Mouse (Mus musculus) neutrophil, adult 59 days (primary cell): ENCODE results near the gene Gpr61. TPM values are rescaled to one million over a fixed set of nuclear protein-coding genes. Genes with fewer than 3 reads are reported as not detected.

Source experiments
- total RNA-seq, 2 experiments: library from RNA; stranded (reverse); gene quantifications; 1 replicate in 1 of 2; 2 replicates in 1 of 2; pipeline ENCODE4 v1.2.4; 2023

Gene Gpr61
- total RNA-seq, result under 1 TPM in 1 of 2 experiments, not detected in 1; 0.11 TPM

GRCm38 (mm10) chr3:108154656-108155055, at the start of gene Gpr61:
TSS of gene Gpr61 (minus strand) at chr3:108154882.

GRCm38 (mm10) chr3:108200329-108201323, 45.9 kb upstream of the Gpr61 start, which contains the start of gene Cyb561d1:
TSS of gene Cyb561d1 (minus strand) at chr3:108201212.

GRCm38 (mm10) chr3:108186098-108187047, 31.7 kb upstream of the Gpr61 start, which contains the start of gene Amigo1:
TSS of gene Amigo1 (plus strand) at chr3:108186335.

GRCm38 (mm10) chr3:108145534-108146445, 8.9 kb downstream of the Gpr61 start, which contains the start of gene Gnai3:
TSS of gene Gnai3 (minus strand) at chr3:108146146.

Other genes starting within 250 kb of the Gpr61 start
- 1 to 10 TPM in 1 of 2 experiments, under 1 TPM in 1; 0.64 to 1.3 TPM for gene Gstm7, start 223.1 kb downstream of the Gpr61 start, total RNA-seq
- not detected for gene Gstm6, start 211.1 kb downstream of the Gpr61 start, total RNA-seq
- gene Gstm3, start 185.6 kb downstream of the Gpr61 start, total RNA-seq, result not detected
- gene Gstm2, start 168.4 kb downstream of the Gpr61 start, total RNA-seq, result not detected
- 100 to 1,000 TPM; 114 to 139 TPM for gene Gstm1, start 136.9 kb downstream of the Gpr61 start, total RNA-seq
- 1 to 10 TPM; 5.0 to 5.2 TPM for gene Gstm4, start 110.0 kb downstream of the Gpr61 start, total RNA-seq
- 10 to 100 TPM; 56.8 to 68.1 TPM for gene Ampd2, start 68.2 kb downstream of the Gpr61 start, total RNA-seq
- under 1 TPM in 1 of 2 experiments, not detected in 1; 0.56 TPM for gene Gnat2, start 62.1 kb downstream of the Gpr61 start, total RNA-seq
- 100 to 1,000 TPM; 105 to 110 TPM for gene Gnai3, start 8.7 kb downstream of the Gpr61 start, total RNA-seq
- 1 to 10 TPM; 2.1 to 3.0 TPM for gene Amigo1, start 31.5 kb upstream of the Gpr61 start, total RNA-seq
- 10 to 100 TPM; 29.1 to 31.1 TPM for gene Cyb561d1, start 46.3 kb upstream of the Gpr61 start, total RNA-seq
- 10 to 100 TPM; 12.1 to 12.2 TPM for gene Atxn7l2, start 56.1 kb upstream of the Gpr61 start, total RNA-seq
- not detected for gene Sypl2, start 71.8 kb upstream of the Gpr61 start, total RNA-seq
- gene Psma5, start 102.0 kb upstream of the Gpr61 start, total RNA-seq, result 10 to 100 TPM; 34.4 to 34.9 TPM
- 100 to 1,000 TPM; 154 to 156 TPM for gene Sort1, start 129.2 kb upstream of the Gpr61 start, total RNA-seq
- gene Mybphl, start 210.0 kb upstream of the Gpr61 start, total RNA-seq, result not detected
- 1 to 10 TPM; 8.8 to 9.3 TPM for gene Psrc1, start 229.0 kb upstream of the Gpr61 start, total RNA-seq